Mouse (Mus musculus): ENCODE results near the gene Fbxl20.

The Fbxl20 gene

GRCm38 (mm10) chr11:98090583-98090982, 59.6 kb downstream of the Fbxl20 start:
- no peak for DNase-seq (ENCODE audit: low spot score in 2 of 2)

GRCm38 (mm10) chr11:98088224-98088623, 62.0 kb downstream of the Fbxl20 start:
- peak in 1 of 2 experiments; percentile 20 for DNase-seq (ENCODE audit: low spot score in 2 of 2)

- no peak for DNase-seq (ENCODE audit: low spot score in 2 of 2)
Measured at GRCm38 (mm10) chr11:98086574-98086973, 63.6 kb downstream of the Fbxl20 start.

DNA sequence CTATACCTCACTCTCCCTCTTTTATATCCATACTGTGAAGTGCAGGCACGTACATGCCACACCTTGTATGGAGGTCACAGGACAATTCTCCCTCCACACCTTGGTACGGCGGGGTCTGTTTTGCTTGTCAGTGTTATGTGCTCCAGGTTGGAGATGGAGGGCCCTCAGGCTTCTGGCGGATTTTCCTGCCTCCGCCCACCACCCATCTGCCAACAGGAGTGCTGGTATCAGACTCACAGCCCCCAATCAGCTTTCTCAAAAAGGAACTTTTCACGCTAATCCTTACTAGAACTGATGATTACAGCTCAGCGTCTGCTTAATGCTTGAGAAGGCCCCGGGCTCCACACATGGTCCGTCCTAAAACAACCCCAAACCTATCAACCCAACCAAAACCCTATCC, 64.1 kb downstream of the Fbxl20 start:
- no peak for DNase-seq (ENCODE audit: low spot score in 2 of 2)

DNA sequence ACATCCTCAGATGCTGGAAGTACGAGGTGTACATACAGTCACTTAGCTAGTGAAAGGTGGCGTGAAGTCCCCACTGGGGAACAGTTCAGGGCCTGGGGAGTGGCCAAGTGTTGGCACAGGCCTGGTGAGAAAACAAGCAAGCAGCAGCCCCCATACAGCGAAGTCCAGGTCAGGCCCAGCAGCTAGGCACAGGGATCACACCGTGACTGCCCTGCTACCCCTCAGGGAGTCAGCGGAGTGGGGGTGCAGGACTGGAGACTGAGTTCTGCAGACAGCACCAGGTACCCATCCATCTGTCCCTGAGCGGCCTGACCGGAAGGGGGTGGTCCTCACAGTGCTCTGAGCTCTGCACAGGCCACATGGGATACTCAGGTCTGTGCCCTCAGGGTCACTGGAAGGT, 67.5 kb downstream of the Fbxl20 start:
- DNase-seq (ENCODE audit: low spot score in 2 of 2), result no peak

DNA sequence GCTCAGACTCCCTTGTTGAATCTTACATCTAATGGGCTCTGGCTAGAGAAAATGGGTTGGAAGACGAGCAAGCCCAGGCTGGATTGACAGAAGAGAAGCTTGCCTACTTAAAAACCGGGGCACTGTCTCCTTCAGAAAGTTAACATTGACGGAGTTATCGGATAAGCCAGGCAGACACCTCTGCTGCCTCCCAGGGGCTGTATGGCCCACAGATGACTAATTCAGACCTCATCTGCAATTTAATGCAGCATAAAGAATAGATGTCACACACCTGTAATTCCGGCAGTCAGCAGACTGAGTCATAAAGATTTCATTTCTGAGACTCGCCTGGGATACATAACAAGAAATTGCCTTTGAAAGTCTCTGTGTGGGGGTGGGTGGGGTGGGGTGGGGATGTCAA, 69.8 kb downstream of the Fbxl20 start:
- DNase-seq (ENCODE audit: low spot score in 2 of 2), result no peak

- no peak for DNase-seq (ENCODE audit: low spot score in 2 of 2)
Measured at GRCm38 (mm10) chr11:98077086-98077485, 73.1 kb downstream of the Fbxl20 start.

DNA sequence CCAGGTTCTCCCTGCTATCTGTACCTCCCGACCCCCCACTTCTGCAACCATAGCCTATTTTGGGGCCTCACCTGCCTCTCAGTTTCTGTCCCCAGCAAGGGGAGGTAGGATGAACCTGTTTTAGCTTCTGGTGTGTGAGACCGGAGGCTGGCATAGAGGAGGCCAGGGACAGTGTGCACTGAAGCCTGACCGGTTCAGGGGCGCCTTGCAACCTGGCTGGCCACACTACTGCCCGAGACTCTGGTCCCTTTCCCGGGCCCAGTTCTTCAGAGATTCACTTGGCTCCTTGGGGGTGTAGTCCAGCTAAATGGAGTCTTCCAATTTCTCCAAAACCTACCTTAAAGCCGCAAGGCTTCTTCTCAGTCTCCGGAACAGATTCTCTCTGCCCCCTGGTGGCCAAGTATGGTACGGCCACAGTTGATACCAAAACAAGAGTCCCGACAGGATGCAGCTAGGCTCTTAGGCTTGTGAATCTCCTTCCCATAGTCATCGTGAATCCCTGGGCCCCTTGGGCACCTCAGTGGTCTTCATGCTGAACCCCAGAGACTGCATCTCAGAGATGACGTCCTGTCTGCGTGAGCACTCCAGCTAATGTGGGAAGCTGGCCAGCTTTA, 74.9 kb downstream of the Fbxl20 start:
- peak; percentile 69 to 84 for DNase-seq (ENCODE audit: low spot score in 2 of 2)

- DNase-seq (ENCODE audit: low spot score in 2 of 2), result no peak
Measured at GRCm38 (mm10) chr11:98073442-98073841, 76.8 kb downstream of the Fbxl20 start.

GRCm38 (mm10) chr11:98067255-98067654, 82.9 kb downstream of the Fbxl20 start:
- DNase-seq (ENCODE audit: low spot score in 2 of 2), result no peak

- no peak for DNase-seq (ENCODE audit: low spot score in 2 of 2)
Measured at GRCm38 (mm10) chr11:98066201-98066600, 84.0 kb downstream of the Fbxl20 start.

GRCm38 (mm10) chr11:98061904-98062562, 88.2 kb downstream of the Fbxl20 start:
- DNase-seq (ENCODE audit: low spot score in 2 of 2), result no peak

GRCm38 (mm10) chr11:98061441-98061840, 88.8 kb downstream of the Fbxl20 start:
- DNase-seq (ENCODE audit: low spot score in 2 of 2), result no peak

DNA sequence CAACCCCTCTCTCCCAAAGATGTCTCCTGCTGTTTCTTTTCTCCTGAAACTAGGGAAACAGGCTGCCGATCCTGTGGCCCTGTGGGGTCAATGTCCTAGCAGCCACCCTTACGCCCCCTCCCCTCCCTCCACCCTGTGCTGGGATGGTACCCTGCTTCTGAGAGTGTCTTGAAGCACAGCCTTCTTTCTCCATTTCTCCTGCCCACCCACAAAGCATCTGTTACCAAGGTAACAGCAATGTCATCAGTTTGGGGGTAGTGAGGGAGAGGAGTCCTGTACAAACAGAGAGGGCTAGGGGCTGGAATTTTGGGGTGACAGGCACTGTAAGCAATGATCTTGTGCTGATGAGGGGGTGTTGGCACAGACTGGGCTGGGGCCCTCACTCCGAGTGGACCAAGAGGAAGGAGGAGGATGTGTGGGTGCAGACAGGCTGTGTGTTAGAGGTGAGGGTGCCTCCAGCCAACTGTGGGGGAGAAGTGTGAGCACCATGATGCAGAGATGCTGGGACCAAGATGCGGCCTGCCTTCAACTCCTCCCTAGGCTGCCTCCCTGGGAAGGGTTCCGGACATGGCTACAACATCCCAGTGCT, 90.0 kb downstream of the Fbxl20 start:
- DNase-seq (ENCODE audit: low spot score in 2 of 2), result no peak

GRCm38 (mm10) chr11:98059662-98060061, 90.5 kb downstream of the Fbxl20 start:
- DNase-seq (ENCODE audit: low spot score in 2 of 2), result no peak

GRCm38 (mm10) chr11:98057998-98058397, 92.2 kb downstream of the Fbxl20 start:
- DNase-seq (ENCODE audit: low spot score in 2 of 2), result no peak

GRCm38 (mm10) chr11:98057466-98057865, 92.7 kb downstream of the Fbxl20 start:
- DNase-seq (ENCODE audit: low spot score in 2 of 2), result no peak

DNA sequence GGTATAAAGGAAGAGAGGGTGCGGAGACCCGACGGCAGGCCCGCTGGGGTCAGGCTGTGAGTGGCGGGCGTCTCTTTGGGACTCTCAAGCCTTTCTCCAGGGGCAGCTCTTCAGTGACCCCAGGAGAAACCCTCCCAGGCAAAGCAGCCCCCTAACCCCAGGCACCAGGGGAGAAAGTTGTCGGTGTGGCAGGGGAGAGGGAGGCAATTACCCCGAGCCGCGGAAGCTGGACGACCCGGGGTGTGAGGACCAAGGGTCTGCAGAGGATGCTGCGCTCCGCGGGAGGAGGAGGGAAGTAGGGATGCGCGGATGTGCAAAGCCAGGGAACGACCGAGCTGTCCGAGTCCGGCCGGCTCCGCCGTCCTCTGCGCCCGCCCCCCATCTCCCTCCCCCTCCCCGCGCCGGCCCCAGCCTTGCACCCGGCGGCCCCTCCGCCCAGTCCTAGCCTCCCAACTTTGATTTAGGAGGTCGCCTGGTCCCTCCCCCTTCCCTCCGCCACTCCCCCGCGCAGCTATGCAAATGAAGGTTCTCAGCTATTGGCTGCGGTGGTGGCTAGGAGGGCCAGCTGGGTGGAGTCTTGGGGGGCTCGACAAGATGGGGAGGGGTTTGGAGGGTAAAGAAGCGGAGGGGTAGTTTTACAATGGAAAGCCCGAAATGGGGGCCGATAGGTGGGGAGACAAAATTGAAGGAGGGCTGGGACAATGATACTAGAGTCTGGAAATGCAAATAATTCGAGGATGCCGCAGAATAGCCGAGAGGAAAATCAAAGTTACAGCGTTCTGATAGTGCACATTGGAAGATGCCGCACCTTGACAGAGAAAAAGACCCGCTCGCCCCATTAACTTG, 97.0 kb downstream of the Fbxl20 start, which contains the start of gene Stac2:
TSS of gene Stac2 (minus strand) at position 474 of the 846 bp plus-strand sequence.
- peak in 1 of 2 experiments; percentile 57 for DNase-seq (ENCODE audit: low spot score in 2 of 2)

GRCm38 (mm10) chr11:98052129-98052988, 97.8 kb downstream of the Fbxl20 start:
- no peak for DNase-seq (ENCODE audit: low spot score in 2 of 2)

GRCm38 (mm10) chr11:98051611-98052128, 98.5 kb downstream of the Fbxl20 start:
- DNase-seq (ENCODE audit: low spot score in 2 of 2), result no peak

DNA sequence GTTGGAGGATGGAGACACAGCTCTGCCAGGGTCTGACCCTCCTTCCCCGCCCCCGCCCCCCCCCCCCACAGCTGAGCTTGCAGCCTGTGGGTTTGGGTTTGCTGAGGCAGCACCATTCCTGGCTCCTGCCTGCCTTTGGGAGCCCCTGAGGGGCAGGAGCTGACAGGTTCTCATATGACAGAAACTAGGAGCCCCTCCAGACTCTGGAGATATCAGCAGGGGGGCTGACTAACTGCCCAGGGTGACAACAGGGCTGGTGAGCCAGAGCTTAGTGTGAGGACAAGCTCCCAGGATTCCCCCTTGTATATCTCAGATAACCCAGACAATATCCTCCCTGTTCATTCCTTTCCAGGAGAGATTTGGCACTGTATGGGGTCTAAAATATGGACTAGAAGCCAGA, 99.3 kb downstream of the Fbxl20 start:
- DNase-seq (ENCODE audit: low spot score in 2 of 2), result no peak

Data from urinary bladder, adult 18-20 months (tissue).